Mouse (Mus musculus): ENCODE measurements around the gene Cphx2. TPM values are rescaled to one million over a fixed set of nuclear protein-coding genes. Genes with fewer than 3 reads are reported as not detected.
"Not testable (repeated sequence)": the region's sequence is repeated elsewhere in the genome, so short reads cannot be mapped to it uniquely, and the experiment has no call there.

Gene Cphx2
- polyA plus RNA-seq (2014; fragmentation: Nextera tagmentation; extraction: Ambion mirVana): not detected in 2 replicates

GRCm38 (mm10) chr14:26081216-26081615, at the start of gene Cphx2:
Gene Cphx2, plus strand, starts transcription at chr14:26081516.
- not testable (repeated sequence) for H3K4me1 ChIP-seq (ENCODE audit: insufficient read depth); ATAC-seq (ENCODE audit: insufficient read depth); H3K4me2 ChIP-seq; H3K9me3 ChIP-seq (ENCODE audit: low read depth, low read length); H3K27me3 ChIP-seq (ENCODE audit: insufficient read depth, low read length); H3K9ac ChIP-seq; H3K4me3 ChIP-seq (ENCODE audit: low read depth, low read length); DNase-seq; H3K27ac ChIP-seq (ENCODE audit: low read depth); H3K36me3 ChIP-seq (ENCODE audit: insufficient read depth)
- WGBS: no CpG with 5 or more reads among the region's 6 CpGs

DNA sequence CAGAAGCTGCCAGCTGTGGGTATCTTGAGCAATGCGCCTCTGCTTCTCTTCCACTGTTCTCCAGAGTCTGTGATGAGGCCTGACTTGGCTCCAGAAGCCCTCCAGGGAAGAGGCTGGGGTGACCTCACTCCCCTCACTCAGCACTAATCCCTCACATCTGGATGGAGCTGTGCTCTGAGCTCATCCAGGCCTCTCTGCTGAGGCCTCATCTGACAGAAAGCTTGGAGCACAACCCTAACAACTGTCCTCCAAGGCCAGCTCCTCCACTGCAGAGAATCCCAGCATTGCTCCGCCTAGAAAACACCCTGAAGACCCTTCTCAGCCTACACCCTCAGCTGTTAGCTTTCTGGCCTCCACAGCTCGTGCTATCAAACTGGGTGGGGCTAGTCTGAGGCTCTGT, 47.0 kb upstream of the Cphx2 start:
- WGBS: no CpG with 5 or more reads among the region's 3 CpGs
- H3K36me3 ChIP-seq (ENCODE audit: insufficient read depth): not testable (repeated sequence)

DNA sequence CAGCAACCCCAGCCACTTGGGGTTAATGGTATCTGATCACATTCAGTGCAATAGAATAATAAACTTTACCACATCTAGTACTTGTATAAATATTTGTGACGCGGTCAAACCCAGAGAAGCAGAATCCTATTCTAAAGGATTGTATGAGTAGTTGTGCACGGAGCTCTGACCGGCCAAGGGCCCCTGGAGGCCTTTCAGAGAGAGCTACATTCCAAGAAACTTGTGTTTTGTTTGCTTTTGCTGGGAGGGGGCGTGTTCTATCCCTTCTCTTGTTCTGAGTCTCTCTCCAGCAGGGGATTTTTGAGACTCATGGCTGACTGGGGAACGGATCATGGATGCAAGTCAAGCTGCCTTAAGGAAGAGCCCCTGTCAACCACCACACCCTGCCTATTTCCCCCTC, 45.9 kb upstream of the Cphx2 start:
- not testable (repeated sequence) for H3K27ac ChIP-seq (ENCODE audit: low read depth); H3K4me2 ChIP-seq; H3K4me1 ChIP-seq (ENCODE audit: insufficient read depth); H3K36me3 ChIP-seq (ENCODE audit: insufficient read depth); H3K9me3 ChIP-seq (ENCODE audit: low read depth, low read length); H3K4me3 ChIP-seq (ENCODE audit: low read depth, low read length); DNase-seq; H3K9ac ChIP-seq; H3K27me3 ChIP-seq (ENCODE audit: insufficient read depth, low read length)
- ATAC-seq (ENCODE audit: insufficient read depth): peak; percentile 38; the same call in 1 of the 2 replicates
- no CpG with 5 or more reads among the region's 6 CpGs for WGBS

More for the DNA sequence above, 47.0 kb upstream of the Cphx2 start:
- DNase-seq; H3K9me3 ChIP-seq (ENCODE audit: low read depth, low read length); H3K27ac ChIP-seq (ENCODE audit: low read depth); H3K4me2 ChIP-seq; H3K9ac ChIP-seq; H3K4me3 ChIP-seq (ENCODE audit: low read depth, low read length); H3K27me3 ChIP-seq (ENCODE audit: insufficient read depth, low read length); H3K4me1 ChIP-seq (ENCODE audit: insufficient read depth): not testable (repeated sequence)
- peak; percentile 73 for ATAC-seq (ENCODE audit: insufficient read depth)

DNA sequence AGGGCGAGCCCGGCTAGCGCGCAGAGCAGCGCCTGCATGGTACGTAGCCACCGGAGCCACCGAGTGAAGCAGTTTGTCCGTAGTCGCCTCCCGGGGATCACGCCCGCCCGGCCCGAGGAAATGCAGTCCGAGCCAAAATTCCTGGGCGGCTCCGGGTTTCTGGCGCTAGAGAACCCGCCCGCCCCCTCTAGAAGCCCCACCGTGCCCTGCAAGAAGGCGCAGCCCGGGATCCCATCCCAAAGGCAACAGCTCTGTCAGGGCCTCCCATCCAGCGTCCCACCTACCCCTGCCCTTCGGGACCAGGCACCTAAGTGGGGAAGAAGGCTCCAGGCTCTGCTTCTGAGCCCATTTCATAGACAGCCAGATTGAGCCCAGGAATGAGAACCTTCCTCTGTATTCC, 38.7 kb upstream of the Cphx2 start, which contains the start of gene Gm9780:
Gm9780 (minus strand) TSS at position 101 of the 400 bp plus-strand sequence.
- not testable (repeated sequence) for DNase-seq

GRCm38 (mm10) chr14:26045007-26045406, 36.3 kb upstream of the Cphx2 start:
- H3K27ac ChIP-seq (ENCODE audit: low read depth); H3K4me2 ChIP-seq; H3K9ac ChIP-seq; DNase-seq; H3K4me1 ChIP-seq (ENCODE audit: insufficient read depth); ATAC-seq (ENCODE audit: insufficient read depth); H3K27me3 ChIP-seq (ENCODE audit: insufficient read depth, low read length); H3K9me3 ChIP-seq (ENCODE audit: low read depth, low read length); H3K4me3 ChIP-seq (ENCODE audit: low read depth, low read length); H3K36me3 ChIP-seq (ENCODE audit: insufficient read depth): not testable (repeated sequence)
- no CpG with 5 or more reads among the region's 5 CpGs for WGBS

More for the DNA sequence above, 38.7 kb upstream of the Cphx2 start, which contains the start of gene Gm9780:
- H3K4me2 ChIP-seq; H3K4me1 ChIP-seq (ENCODE audit: insufficient read depth); H3K9ac ChIP-seq; H3K4me3 ChIP-seq (ENCODE audit: low read depth, low read length); H3K36me3 ChIP-seq (ENCODE audit: insufficient read depth); H3K27ac ChIP-seq (ENCODE audit: low read depth); ATAC-seq (ENCODE audit: insufficient read depth); H3K9me3 ChIP-seq (ENCODE audit: low read depth, low read length); H3K27me3 ChIP-seq (ENCODE audit: insufficient read depth, low read length): not testable (repeated sequence)
- WGBS: no CpG with 5 or more reads among the region's 26 CpGs

- H3K4me1 ChIP-seq (ENCODE audit: insufficient read depth); H3K27ac ChIP-seq (ENCODE audit: low read depth); ATAC-seq (ENCODE audit: insufficient read depth); DNase-seq; H3K27me3 ChIP-seq (ENCODE audit: insufficient read depth, low read length); H3K4me3 ChIP-seq (ENCODE audit: low read depth, low read length); H3K9ac ChIP-seq; H3K4me2 ChIP-seq; H3K9me3 ChIP-seq (ENCODE audit: low read depth, low read length); H3K36me3 ChIP-seq (ENCODE audit: insufficient read depth): not testable (repeated sequence)
- WGBS: no CpG with 5 or more reads among the region's 8 CpGs
These were observed 34.3 kb upstream of the Cphx2 start for GRCm38 (mm10) chr14:26047026-26047425.

- H3K4me2 ChIP-seq; H3K27ac ChIP-seq (ENCODE audit: low read depth); H3K9ac ChIP-seq; H3K27me3 ChIP-seq (ENCODE audit: insufficient read depth, low read length); H3K36me3 ChIP-seq (ENCODE audit: insufficient read depth); H3K4me3 ChIP-seq (ENCODE audit: low read depth, low read length); H3K4me1 ChIP-seq (ENCODE audit: insufficient read depth); H3K9me3 ChIP-seq (ENCODE audit: low read depth, low read length); DNase-seq; ATAC-seq (ENCODE audit: insufficient read depth): not testable (repeated sequence)
- no CpG with 5 or more reads among the region's 9 CpGs for WGBS
These were observed 32.5 kb upstream of the Cphx2 start for GRCm38 (mm10) chr14:26048767-26049166.

DNA sequence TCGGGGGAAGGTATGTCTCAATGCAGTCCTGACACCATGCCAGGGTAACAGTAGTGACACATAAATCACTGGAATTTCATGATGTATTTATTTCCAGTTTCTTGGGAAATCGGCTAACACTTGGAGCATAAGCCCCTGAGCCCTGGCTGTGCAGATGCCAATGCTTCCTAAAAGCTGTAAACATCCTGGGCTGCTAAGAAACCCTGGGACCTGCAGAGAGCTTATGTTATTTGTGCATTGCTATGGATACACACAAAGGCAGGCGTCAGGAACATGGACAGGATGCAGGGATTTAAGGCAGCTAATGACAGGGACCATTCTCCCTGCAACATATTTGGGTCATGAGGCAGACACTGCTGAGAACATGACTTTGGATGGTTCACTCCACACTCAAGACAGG, 23.1 kb upstream of the Cphx2 start:
- ATAC-seq (ENCODE audit: insufficient read depth): peak; percentile 80
- no CpG with 5 or more reads among the region's 3 CpGs for WGBS
- not testable (repeated sequence) for H3K27me3 ChIP-seq (ENCODE audit: insufficient read depth, low read length); H3K9me3 ChIP-seq (ENCODE audit: low read depth, low read length); H3K4me1 ChIP-seq (ENCODE audit: insufficient read depth); H3K4me3 ChIP-seq (ENCODE audit: low read depth, low read length); H3K4me2 ChIP-seq; H3K9ac ChIP-seq; H3K27ac ChIP-seq (ENCODE audit: low read depth); DNase-seq; H3K36me3 ChIP-seq (ENCODE audit: insufficient read depth)

DNA sequence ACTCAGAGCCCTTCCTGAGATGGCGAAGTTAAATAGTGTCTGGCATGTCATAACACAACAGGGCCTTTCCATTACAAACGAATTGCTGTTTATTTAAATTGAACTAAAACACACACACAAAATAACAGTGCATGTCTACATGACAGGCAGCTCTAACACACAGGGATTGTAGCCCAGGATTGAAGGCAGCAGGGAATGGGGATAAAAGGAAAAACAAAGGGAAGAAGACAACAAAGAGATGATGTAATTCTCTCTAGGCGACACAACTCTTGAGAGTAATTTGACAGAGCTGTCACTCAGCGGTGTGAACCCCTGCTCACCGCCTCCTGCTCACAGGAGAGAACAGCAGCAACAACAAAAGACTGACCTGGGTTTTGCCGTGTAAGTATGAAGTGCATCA, 22.0 kb upstream of the Cphx2 start:
- H3K4me1 ChIP-seq (ENCODE audit: insufficient read depth); H3K4me3 ChIP-seq (ENCODE audit: low read depth, low read length); H3K36me3 ChIP-seq (ENCODE audit: insufficient read depth); H3K27ac ChIP-seq (ENCODE audit: low read depth); ATAC-seq (ENCODE audit: insufficient read depth); H3K4me2 ChIP-seq; H3K27me3 ChIP-seq (ENCODE audit: insufficient read depth, low read length); DNase-seq; H3K9ac ChIP-seq; H3K9me3 ChIP-seq (ENCODE audit: low read depth, low read length): not testable (repeated sequence)
- no CpG with 5 or more reads among the region's 6 CpGs for WGBS

DNA sequence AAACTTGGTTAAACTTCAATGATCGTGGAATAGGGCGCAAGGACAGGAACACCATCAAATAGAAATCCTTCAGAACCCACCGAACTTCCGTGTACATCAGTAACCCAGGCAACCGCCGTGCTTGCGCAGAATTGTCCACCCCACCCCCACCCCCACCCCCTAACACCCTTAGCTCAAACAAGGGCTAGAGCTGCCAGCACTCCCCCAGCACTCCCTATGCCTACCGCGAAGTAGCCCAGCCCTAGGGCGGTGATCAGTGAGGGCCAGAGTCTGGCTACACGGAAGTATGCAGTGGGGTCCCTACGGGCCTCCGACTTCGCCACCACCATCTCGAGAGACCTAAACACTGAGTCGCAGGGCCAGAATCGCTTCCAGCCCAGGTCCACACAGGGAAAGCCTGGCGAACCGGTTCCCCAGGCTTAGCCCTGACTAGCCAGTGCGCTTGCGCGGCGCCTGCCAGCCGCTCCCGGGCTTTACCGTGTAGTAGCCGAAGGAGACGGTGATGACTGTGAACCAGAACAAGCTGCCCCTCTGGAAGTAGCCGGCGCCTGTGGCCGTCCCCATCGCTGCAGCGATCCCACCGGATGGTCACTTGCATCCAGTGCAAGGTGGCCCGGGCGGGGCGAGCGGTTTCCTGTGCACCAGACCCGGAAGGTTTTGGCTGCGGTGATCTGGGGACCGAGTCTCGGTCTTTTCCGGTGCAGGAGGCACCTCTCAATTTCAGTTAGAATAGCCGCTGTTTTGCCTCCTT, 14.6 kb upstream of the Cphx2 start:
- H3K36me3 ChIP-seq (ENCODE audit: insufficient read depth); H3K9me3 ChIP-seq (ENCODE audit: low read depth, low read length); H3K9ac ChIP-seq; H3K4me3 ChIP-seq (ENCODE audit: low read depth, low read length); H3K4me1 ChIP-seq (ENCODE audit: insufficient read depth); DNase-seq; H3K27me3 ChIP-seq (ENCODE audit: insufficient read depth, low read length); H3K4me2 ChIP-seq; H3K27ac ChIP-seq (ENCODE audit: low read depth): not testable (repeated sequence)
- ATAC-seq (ENCODE audit: insufficient read depth): peak; percentile 94
- no CpG with 5 or more reads among the region's 44 CpGs for WGBS

GRCm38 (mm10) chr14:26067325-26067633, 14.0 kb upstream of the Cphx2 start, which contains the start of gene Tmem254c:
Gene Tmem254c, minus strand, starts transcription at chr14:26067355.
- H3K4me3 ChIP-seq (ENCODE audit: low read depth, low read length); H3K4me2 ChIP-seq; H3K4me1 ChIP-seq (ENCODE audit: insufficient read depth); H3K9me3 ChIP-seq (ENCODE audit: low read depth, low read length); DNase-seq; H3K27ac ChIP-seq (ENCODE audit: low read depth); H3K9ac ChIP-seq; H3K36me3 ChIP-seq (ENCODE audit: insufficient read depth); H3K27me3 ChIP-seq (ENCODE audit: insufficient read depth, low read length): not testable (repeated sequence)
- peak; percentile 94 for ATAC-seq (ENCODE audit: insufficient read depth)
- WGBS: no CpG with 5 or more reads among the region's 10 CpGs

Measured in lung, embryonic 14.5 days (tissue).